Mouse (Mus musculus): ENCODE results near the gene Npas3. TPM values are rescaled to one million over a fixed set of nuclear protein-coding genes. Genes with fewer than 3 reads are reported as not detected.

Gene Npas3
- total RNA-seq, 2 experiments from 2014 or later: 42.9 to 61.7 TPM

GRCm38 (mm10) chr12:53981575-53982507 lies 733.4 kb downstream of the Npas3 start:
- DNase-seq (ENCODE audit: low spot score in 2 of 2): peak; percentile 59 to 72

- DNase-seq (ENCODE audit: low spot score in 2 of 2): no peak
Measured at GRCm38 (mm10) chr12:53983946-53984345, 735.5 kb downstream of the Npas3 start.

- DNase-seq (ENCODE audit: low spot score in 2 of 2): no peak
Measured at GRCm38 (mm10) chr12:53985851-53986842, 737.7 kb downstream of the Npas3 start.

GRCm38 (mm10) chr12:53992411-53992810 lies 743.9 kb downstream of the Npas3 start:
- no peak for DNase-seq (ENCODE audit: low spot score in 2 of 2)

DNA sequence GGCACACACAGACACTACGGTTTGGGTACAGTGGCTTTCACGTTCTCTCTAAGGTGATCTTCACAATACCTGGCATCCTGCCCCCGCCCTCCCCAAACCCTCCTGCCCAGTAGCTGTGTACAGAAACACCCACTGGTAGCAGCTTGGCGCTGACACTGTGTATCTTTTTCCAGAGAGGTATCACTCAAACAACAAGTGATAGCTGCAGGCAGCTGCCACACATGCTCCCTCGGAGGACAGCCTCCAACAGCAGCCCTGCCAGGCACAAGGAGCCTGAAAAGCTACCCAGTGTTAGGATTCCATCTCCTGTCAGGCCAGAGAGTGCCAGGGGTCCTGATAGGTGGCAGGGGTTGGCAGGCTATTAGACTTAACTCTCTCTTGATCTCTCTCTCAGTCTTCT lies 747.2 kb downstream of the Npas3 start:
- DNase-seq (ENCODE audit: low spot score in 2 of 2): no peak

DNA sequence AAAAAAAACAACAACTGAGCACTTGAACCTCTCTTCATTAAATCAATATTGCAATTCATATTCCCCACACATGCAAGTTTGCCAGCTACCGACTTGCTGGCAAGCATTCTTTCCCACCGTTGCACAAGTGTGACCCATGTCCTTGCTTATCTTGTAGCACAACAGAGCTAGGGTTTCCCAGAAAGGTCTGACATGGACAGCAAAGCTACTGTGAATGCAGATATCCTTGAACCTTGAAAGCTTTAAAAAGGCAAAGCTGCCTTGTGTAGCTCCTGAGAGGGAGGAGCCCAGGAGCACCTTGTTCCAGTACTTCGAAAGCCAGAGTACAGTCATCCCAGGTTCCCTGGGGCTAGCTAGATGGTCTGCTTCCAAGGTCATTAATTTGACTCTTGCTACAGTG lies 748.7 kb downstream of the Npas3 start:
- no peak for DNase-seq (ENCODE audit: low spot score in 2 of 2)

DNA sequence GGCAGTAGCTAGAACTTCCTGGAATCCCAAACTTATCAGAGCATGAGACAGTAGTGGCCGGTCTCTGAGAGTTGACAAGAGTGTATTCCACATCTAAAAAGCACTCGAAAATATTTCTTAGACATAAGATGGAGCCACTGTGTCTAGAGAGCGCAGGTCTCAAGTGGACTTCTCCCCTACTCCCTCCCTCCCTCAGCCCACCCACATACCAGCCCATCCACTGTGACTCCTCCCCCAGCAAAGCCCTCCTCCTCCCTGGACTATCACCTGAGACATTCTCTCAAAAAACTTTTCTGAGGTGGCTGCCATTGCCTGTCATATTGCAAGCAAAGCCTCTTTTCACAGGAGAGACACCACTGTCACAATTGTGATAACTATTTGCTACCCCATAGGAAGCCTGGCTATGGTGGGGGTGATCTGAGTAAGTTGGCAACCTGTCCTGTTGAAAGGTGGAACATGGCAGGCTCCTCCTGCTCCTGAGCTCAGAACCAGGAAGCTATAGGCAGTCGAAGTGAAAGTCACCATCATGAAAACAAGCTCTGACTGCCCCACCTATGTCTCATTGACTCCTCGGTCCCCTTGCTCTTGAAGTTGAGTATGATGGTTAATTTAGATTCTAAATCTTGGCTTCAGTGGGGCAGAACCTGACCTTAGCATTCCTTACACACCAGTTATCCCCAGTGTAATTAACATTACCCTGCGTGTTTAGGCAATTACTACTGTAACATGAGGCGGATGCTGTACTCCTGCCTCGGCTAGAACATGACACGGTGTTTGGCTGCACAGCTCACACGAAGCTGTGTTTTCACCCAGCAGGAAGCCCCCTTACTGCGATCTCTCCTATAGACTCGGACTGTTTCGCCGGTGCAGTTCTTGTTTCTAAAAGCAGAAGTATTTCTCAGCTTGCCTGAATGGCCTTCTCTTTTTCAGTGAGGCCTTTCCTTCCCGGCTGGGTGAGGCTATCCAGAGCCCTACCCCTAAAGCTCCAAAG lies 751.5 kb downstream of the Npas3 start:
- no peak for DNase-seq (ENCODE audit: low spot score in 2 of 2)

DNA sequence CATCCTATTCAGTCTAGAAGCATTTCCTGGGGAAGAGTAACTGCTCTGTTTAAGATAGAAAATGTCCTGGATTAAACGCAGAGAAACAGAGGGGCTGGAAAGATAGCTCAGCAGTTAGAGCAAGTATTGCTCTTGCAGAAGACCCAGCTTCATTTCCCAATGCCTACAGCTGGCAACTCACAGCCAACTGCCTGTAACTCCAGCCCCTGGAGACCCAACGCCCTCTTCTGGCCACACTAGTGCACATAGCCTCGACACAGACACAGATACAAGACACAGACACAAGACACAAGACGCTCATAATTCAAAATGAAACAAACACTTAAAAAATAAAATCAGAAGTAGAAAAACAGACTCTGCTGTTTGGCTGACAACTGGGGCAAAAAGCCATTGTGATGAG lies 754.0 kb downstream of the Npas3 start:
- no peak for DNase-seq (ENCODE audit: low spot score in 2 of 2)

DNA sequence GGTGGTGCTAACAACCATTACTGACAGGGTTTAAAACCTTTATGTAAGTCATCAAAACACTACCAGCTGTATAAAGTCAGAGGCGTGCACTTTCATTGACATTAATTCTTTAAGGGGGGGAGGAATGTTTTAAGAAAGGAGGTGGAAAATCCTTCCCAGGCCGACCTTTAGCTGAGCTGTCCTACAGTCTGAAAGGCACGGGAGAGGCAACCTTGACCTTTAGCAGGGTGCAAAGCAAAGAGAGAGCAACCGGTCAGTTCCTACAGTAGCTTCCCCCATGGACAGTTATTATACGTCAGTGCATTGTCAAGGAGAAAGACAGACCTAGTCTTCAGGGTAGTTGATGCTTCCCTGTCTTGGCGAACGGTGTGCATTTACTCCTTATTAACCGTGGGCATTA lies 756.1 kb downstream of the Npas3 start:
- DNase-seq (ENCODE audit: low spot score in 2 of 2): no peak

DNA sequence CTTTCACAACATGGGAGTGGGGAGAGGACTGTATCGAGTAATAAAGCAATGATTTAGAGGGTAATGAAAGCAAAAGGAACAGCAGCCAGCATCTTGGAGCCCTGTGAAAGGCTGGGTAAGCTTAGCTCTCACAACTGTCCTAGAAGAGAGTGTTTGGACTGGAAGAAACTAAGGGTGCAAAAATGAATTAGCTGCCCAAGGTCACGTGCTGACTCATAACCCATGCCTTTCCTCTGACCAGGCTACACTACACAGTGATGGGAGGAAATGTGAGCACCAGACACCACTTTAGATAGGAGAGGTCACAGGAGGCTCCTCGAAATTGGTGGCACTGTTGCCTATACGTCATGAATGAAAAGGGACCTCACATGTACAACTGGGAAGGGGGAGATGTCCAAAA lies 757.1 kb downstream of the Npas3 start:
- DNase-seq (ENCODE audit: low spot score in 2 of 2): no peak

GRCm38 (mm10) chr12:54015304-54015703 lies 766.8 kb downstream of the Npas3 start:
- DNase-seq (ENCODE audit: low spot score in 2 of 2): no peak

GRCm38 (mm10) chr12:54017949-54018348 lies 769.5 kb downstream of the Npas3 start:
- no peak for DNase-seq (ENCODE audit: low spot score in 2 of 2)

- no peak for DNase-seq (ENCODE audit: low spot score in 2 of 2)
Measured at GRCm38 (mm10) chr12:54019979-54020378, 771.5 kb downstream of the Npas3 start.

GRCm38 (mm10) chr12:54034666-54035346 lies 786.3 kb downstream of the Npas3 start:
- DNase-seq (ENCODE audit: low spot score in 2 of 2): peak; percentile 56 to 69

DNA sequence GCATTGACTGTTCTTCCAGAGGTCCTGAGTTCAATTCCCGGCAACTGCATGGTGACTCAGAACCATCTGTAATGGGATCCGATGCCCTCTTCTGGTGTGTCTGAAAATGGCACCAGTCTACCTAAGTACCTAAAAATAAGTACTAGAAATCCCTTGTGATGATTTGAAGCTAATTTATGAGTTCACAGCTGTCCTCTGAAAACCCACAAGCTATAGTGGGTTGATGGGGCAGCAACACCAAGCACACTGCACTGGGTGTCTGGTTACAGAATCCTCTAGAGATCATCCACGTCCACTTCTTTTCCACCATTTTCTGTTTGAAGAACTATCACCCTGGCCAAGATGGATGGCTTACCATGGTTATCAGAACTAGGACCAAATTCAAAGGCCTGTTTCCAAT lies 789.1 kb downstream of the Npas3 start:
- no peak for DNase-seq (ENCODE audit: low spot score in 2 of 2)

- no peak for DNase-seq (ENCODE audit: low spot score in 2 of 2)
Measured at GRCm38 (mm10) chr12:54042996-54043544, 794.6 kb downstream of the Npas3 start.

DNA sequence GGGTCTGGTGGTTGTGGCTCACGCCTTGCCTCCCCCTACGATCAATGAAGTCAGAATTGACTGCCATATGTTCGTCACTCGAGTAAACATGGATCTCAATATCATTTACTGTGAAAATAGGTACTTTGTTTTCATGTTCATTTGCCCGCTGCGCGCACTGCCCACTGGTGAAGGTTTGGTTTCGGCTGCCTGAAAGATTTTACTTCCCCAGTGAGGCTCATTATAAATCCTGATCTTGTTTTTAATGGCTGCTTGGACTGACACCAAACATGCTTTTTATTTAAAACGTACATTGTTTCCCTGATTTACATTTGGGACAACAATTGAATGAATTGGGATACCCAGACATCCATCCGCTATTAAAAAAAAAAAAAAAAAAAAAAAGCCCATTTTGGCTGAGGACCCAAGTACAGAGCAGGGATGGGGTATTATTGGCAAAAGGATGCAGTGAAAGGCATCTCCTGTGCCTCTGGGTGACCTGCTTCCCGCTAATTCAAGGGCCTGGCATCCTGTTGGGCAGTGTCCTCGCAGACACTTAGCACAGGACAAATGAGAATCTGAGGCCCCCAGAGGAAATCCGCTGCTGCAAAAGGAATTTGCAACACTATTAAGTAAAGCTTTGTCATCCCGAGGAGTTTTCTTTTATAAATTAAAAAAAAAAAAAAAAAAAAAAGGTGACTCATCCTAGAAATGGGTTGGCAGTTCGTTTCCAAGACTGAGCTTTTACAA lies 796.3 kb downstream of the Npas3 start:
- no peak for DNase-seq (ENCODE audit: low spot score in 2 of 2)

GRCm38 (mm10) chr12:54045360-54045759 lies 796.9 kb downstream of the Npas3 start:
- DNase-seq (ENCODE audit: low spot score in 2 of 2): no peak

DNA sequence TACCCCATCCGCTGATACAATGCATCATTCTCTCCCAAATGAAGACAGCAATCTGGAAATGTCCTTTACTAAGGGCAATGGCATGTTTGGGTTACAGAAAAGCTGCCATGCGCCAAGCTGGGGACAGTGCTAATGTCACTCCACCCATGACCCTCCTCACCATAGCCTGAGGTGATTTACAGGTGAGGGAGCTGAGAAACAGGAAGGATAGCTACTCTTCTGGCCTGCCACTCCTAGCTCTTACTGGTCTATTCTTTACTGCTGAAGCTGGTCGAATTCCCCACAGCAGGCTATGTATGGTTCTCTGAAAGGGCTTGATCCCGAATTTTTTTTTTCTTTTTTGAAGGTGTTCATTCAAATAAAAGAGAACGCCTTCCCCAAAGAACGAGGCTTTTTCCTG lies 798.3 kb downstream of the Npas3 start:
- no peak for DNase-seq (ENCODE audit: low spot score in 2 of 2)
